Mouse (Mus musculus) kidney, postnatal 0 days (tissue): ENCODE data around the gene Olfr1512. TPM values are rescaled to one million over a fixed set of nuclear protein-coding genes. Genes with fewer than 3 reads are reported as not detected.
A peak's percentile ranks its signal among the peaks of the same experiment; 100 is the strongest.

Experiments used
- ATAC-seq: fragments of 200-750 bp; cut with Nextera tagmentation; replicated peaks from 2 replicates; pipeline ENCODE4 v1.8.0; 2017; ENCODE audit warnings: low read depth, moderate number of reproducible peaks, moderate TSS enrichment, moderate library complexity; ENCODE audit not compliant: low FRiP score
- DNase-seq: peaks from one replicate; pipeline ENCODE4 v3.0.0-alpha.2; 2016; ENCODE audit warnings: low spot score
- H3K27ac ChIP-seq: fragments of 300-500 bp; sonication (generic); 2 replicates; pipeline ENCODE4 v1.5.1; 2014; ENCODE audit warnings: mild to moderate bottlenecking
- H3K27me3 ChIP-seq: fragments of 300-500 bp; sonication (generic); 2 replicates; pipeline ENCODE4 v1.6.1; 2014; ENCODE audit warnings: low read length, mixed read lengths; ENCODE audit not compliant: insufficient read depth
- H3K36me3 ChIP-seq: fragments of 300-500 bp; sonication (generic); 2 replicates; pipeline ENCODE4 v1.6.1; 2014; ENCODE audit warnings: low read length, mixed read lengths; ENCODE audit not compliant: insufficient read depth
- H3K4me1 ChIP-seq: fragments of 300-500 bp; sonication (generic); replicated peaks from 2 replicates; pipeline ENCODE4 v1.6.1; 2014; ENCODE audit warnings: antibody characterized with exemption, low read length, mixed read lengths; ENCODE audit not compliant: insufficient read depth
- H3K4me2 ChIP-seq: fragments of 300-500 bp; sonication (generic); 2 replicates; pipeline ENCODE4 v1.6.1; 2014; ENCODE audit warnings: mild to moderate bottlenecking, low read length, moderate library complexity, mixed read lengths
- H3K4me3 ChIP-seq: fragments of 300-500 bp; sonication (generic); replicated peaks from 2 replicates; pipeline ENCODE4 v1.5.1; 2014; ENCODE audit warnings: low read depth, low read length
- H3K9ac ChIP-seq: fragments of 300-500 bp; sonication (generic); 2 replicates; pipeline ENCODE4 v1.6.1; 2014; ENCODE audit warnings: low read depth, low read length
- H3K9me3 ChIP-seq: fragments of 300-500 bp; sonication (generic); replicated peaks from 2 replicates; pipeline ENCODE4 v1.6.1; 2016; ENCODE audit warnings: low read length, inconsistent platforms, mixed read lengths
- CTCF ChIP-seq: IDR thresholded peaks from 2 replicates; pipeline ENCODE4 v1.5.1; 2016; ENCODE audit warnings: antibody characterized with exemption, low read depth, mild to moderate bottlenecking, moderate library complexity
- WGBS: fragments of 180-500 bp; shearing (Covaris S2); extraction: QIAGEN DNeasy Blood & Tissue Kit; methylation state at CpG from one replicate; pipeline ENCODE4 v1.1.7; 2014; 5-methylcytosine and 5-hydroxymethylcytosine counted together
- polyA plus RNA-seq: library from polyadenylated mRNA; unstranded; fragments of >200 nt; fragmentation: Nextera tagmentation; extraction: Ambion mirVana; gene quantifications from 2 replicates; pipeline ENCODE4 v1.2.1, GENCODE M21; 2015

Olfr1512 gene
- polyA plus RNA-seq, 1 experiment from 2014 or later = not detected

- TF ChIP-seq CTCF = no peak
- no peak overlapping the region for H3K4me3 ChIP-seq
- H3K4me2 ChIP-seq = no peak overlapping the region
- no peaks in the 10 kb centered on the region for H3K4me1 ChIP-seq
- ATAC-seq = no peak
- DNase-seq = no peak
- no peak overlapping the region for H3K9ac ChIP-seq
- WGBS = 89% methylated on average over 3 of the region's 3 CpGs
- no peaks in the 10 kb centered on the region for H3K27me3 ChIP-seq
- H3K36me3 ChIP-seq = no peaks in the 10 kb centered on the region
- no peaks in the 10 kb centered on the region for H3K9me3 ChIP-seq
- H3K27ac ChIP-seq = no peak overlapping the region
These were observed 10.2 kb downstream of the Olfr1512 start for GRCm38 (mm10) chr14:52368741-52369140.

DNA sequence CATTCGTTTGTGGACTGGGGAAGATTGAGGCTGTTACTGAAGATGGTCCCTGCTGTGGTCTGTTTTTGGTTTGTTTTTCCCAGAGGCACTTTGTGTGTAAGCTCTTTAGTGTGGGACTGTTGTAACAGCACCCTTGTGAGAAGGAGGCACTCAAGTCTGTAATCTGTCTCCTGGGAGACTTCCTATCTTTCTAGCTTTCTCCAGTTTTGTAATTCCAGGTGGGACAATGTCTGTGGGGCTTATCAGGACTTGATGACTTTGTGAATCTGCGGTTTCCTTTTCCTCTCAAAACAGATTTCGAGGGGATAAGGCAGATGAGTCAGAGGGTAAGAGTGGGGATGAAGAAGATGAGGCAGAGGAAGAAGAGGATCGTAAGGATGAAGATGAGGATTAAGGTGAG is 22.7 kb downstream of the Olfr1512 start, which contains the start of gene Olfr1513:
Olfr1513 (minus strand) TSS at position 101 of the 400 bp plus-strand sequence.
- no peak for TF ChIP-seq CTCF
- Histone ChIP-seq H3K4me2 (no peak within 1 kb of the TSS), H3K4me3 (no peak within 1 kb of the TSS), H3K4me1 (no peaks in the 10 kb centered on the region), H3K27ac (no peak within 1 kb of the TSS), H3K36me3 (no peaks in the 10 kb centered on the region), H3K9me3 (no peaks in the 10 kb centered on the region), H3K9ac (no peak within 1 kb of the TSS), H3K27me3 (no peaks in the 10 kb centered on the region)
- ATAC-seq (no peak), DNase-seq (no peak)
- 65% methylated on average over 4 of the region's 4 CpGs for whole genome bisulfite sequencing

DNA sequence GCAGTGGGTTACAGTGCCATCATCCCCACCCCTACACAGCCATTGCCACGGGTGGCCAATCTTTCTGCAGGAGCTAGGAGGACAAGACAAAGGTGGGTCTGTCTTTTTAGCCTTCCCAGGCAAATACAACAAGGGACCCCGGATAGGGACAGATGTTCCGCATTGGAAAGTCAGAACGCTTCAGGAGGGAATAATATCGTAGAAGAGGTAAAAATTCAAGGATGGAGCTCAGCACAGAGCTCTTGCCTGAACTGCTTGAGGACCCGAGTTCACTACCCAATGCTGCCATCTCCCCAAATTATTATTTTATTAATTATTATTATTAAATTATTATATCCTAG is 39.5 kb downstream of the Olfr1512 start:
- ATAC-seq (no peak), DNase-seq (no peak)
- H3K27me3 ChIP-seq = no peaks in the 10 kb centered on the region
- H3K36me3 ChIP-seq = no peaks in the 10 kb centered on the region
- H3K4me3 ChIP-seq = no peak overlapping the region
- H3K4me1 ChIP-seq = no peaks in the 10 kb centered on the region
- no peak for TF ChIP-seq CTCF
- no peak overlapping the region for H3K9ac ChIP-seq
- no peaks in the 10 kb centered on the region for H3K9me3 ChIP-seq
- H3K4me2 ChIP-seq = no peak overlapping the region
- no peak overlapping the region for H3K27ac ChIP-seq
- WGBS = 80% methylated on average over 6 of the region's 6 CpGs

GRCm38 (mm10) chr14:52338751-52339511 is 40.0 kb downstream of the Olfr1512 start:
- 25% methylated on average over 21 of the region's 21 CpGs for WGBS
- H3K27ac ChIP-seq = no peak overlapping the region
- H3K4me1 ChIP-seq = no peaks in the 10 kb centered on the region
- peak; percentile 93 for TF ChIP-seq CTCF
- no peaks in the 10 kb centered on the region for H3K9me3 ChIP-seq
- peak overlapping the region; percentile 45 for H3K4me2 ChIP-seq
- H3K9ac ChIP-seq = no peak overlapping the region
- no peak for ATAC-seq
- no peak overlapping the region for H3K4me3 ChIP-seq
- no peaks in the 10 kb centered on the region for H3K27me3 ChIP-seq
- DNase-seq = peak; percentile 93
- H3K36me3 ChIP-seq = no peaks in the 10 kb centered on the region

- ATAC-seq = no peak
- no peak overlapping the region for H3K4me3 ChIP-seq
- WGBS = 69% methylated on average over 3 of the region's 3 CpGs
These were observed 46.8 kb downstream of the Olfr1512 start for GRCm38 (mm10) chr14:52332171-52332570.

GRCm38 (mm10) chr14:52331069-52331750 is 47.8 kb downstream of the Olfr1512 start:
- Histone ChIP-seq H3K4me1 (0 out of 2 replicates have a peak, but pooled peaks cover 9% of the 10 kb centered on the region), H3K9me3 (no peaks in the 10 kb centered on the region), H3K4me2 (no peak overlapping the region), H3K36me3 (no peaks in the 10 kb centered on the region), H3K27ac (no peak overlapping the region), H3K4me3 (no peak overlapping the region), H3K9ac (no peak overlapping the region), H3K27me3 (no peaks in the 10 kb centered on the region)
- ATAC-seq = no peak
- DNase-seq = no peak
- no peak for TF ChIP-seq CTCF
- WGBS = 30% methylated on average over 4 of the region's 4 CpGs

More at GRCm38 (mm10) chr14:52332171-52332570, 46.8 kb downstream of the Olfr1512 start:
- no peak overlapping the region for H3K9ac ChIP-seq
- no peak overlapping the region for H3K27ac ChIP-seq
- no peaks in the 10 kb centered on the region for H3K27me3 ChIP-seq
- no peak overlapping the region for H3K4me2 ChIP-seq
- DNase-seq = no peak
- 0 out of 2 replicates have a peak, but pooled peaks cover 9% of the 10 kb centered on the region for H3K4me1 ChIP-seq
- TF ChIP-seq CTCF = no peak
- no peaks in the 10 kb centered on the region for H3K9me3 ChIP-seq
- H3K36me3 ChIP-seq = no peaks in the 10 kb centered on the region
